Mouse (Mus musculus): ENCODE measurements around the gene Gdpd3. TPM values are rescaled to one million over a fixed set of nuclear protein-coding genes. Genes with fewer than 3 reads are reported as not detected.
"Not testable (repeated sequence)": the region's sequence is repeated elsewhere in the genome, so short reads cannot be mapped to it uniquely, and the experiment has no call there.

The Gdpd3 gene
- total RNA-seq, 2 experiments from 2014 or later, result 3.1 to 3.8 TPM

- intact Hi-C loops (cut with DNase I), result loop anchor here (2.0 to 5.0 kb wide), 2 partner anchors 15 to 347 kb away; no protein-coding TSS in a partner anchor
- DNase-seq, result no peak
These were observed 6.3 kb upstream of the Gdpd3 start for GRCm38 (mm10) chr7:126759672-126760390.

- peak; percentile 80 to 82 for DNase-seq
- intact Hi-C loops (cut with DNase I), result loop anchor here (2.0 kb wide), 1 partner anchor 14 kb away; no protein-coding TSS in a partner anchor
These were observed 5.7 kb upstream of the Gdpd3 start for GRCm38 (mm10) chr7:126760391-126760802.

GRCm38 (mm10) chr7:126760956-126761355 is 5.2 kb upstream of the Gdpd3 start:
- no peak for DNase-seq
- intact Hi-C loops (cut with DNase I), result loop anchor here (2.0 kb wide), 1 partner anchor 14 kb away; no protein-coding TSS in a partner anchor

GRCm38 (mm10) chr7:126761529-126762067 is 4.5 kb upstream of the Gdpd3 start:
- DNase-seq, result no peak
- intact Hi-C loops (cut with DNase I), result loop anchor here (2.0 kb wide), 1 partner anchor 13 kb away; no protein-coding TSS in a partner anchor

- intact Hi-C loops (cut with DNase I), result no loop called here
- DNase-seq, result no peak
These were observed 3.6 kb upstream of the Gdpd3 start for GRCm38 (mm10) chr7:126762471-126763008.

- intact Hi-C loops (cut with DNase I), result no loop called here
- DNase-seq, result no peak
These were observed 594 bp upstream of the Gdpd3 start for GRCm38 (mm10) chr7:126765540-126765939.

- DNase-seq, result no peak
- intact Hi-C loops (cut with DNase I), result no loop called here
These were observed 867 bp downstream of the Gdpd3 start for GRCm38 (mm10) chr7:126767001-126767400.

- DNase-seq, result no peak
- intact Hi-C loops (cut with DNase I), result no loop called here
These were observed 4.7 kb downstream of the Gdpd3 start for GRCm38 (mm10) chr7:126770784-126771183.

GRCm38 (mm10) chr7:126773351-126773750 is 7.2 kb downstream of the Gdpd3 start:
- no peak for DNase-seq
- intact Hi-C loops (cut with DNase I), result no loop called here

GRCm38 (mm10) chr7:126774463-126774862 is 8.3 kb downstream of the Gdpd3 start:
- no peak for DNase-seq
- intact Hi-C loops (cut with DNase I), result loop anchor here (2.0 kb wide), 1 partner anchor 14 kb away; no protein-coding TSS in a partner anchor

- intact Hi-C loops (cut with DNase I), result loop anchor here (2.0 kb wide), 1 partner anchor 15 kb away; no protein-coding TSS in a partner anchor
- DNase-seq, result no peak
These were observed 9.2 kb downstream of the Gdpd3 start for GRCm38 (mm10) chr7:126775185-126775977.

- intact Hi-C loops (cut with DNase I), result loop anchor here (2.0 kb wide), 1 partner anchor 15 kb away; no protein-coding TSS in a partner anchor
- no peak for DNase-seq
These were observed 9.8 kb downstream of the Gdpd3 start for GRCm38 (mm10) chr7:126775978-126776234.

- peak; percentile 97 for DNase-seq
- intact Hi-C loops (cut with DNase I), result no loop called here
These were observed 10.5 kb downstream of the Gdpd3 start, which contains the start of gene Ypel3 for GRCm38 (mm10) chr7:126776598-126777057. Ypel3 (plus strand) TSS chr7:126776955.

- DNase-seq, result no peak
- intact Hi-C loops (cut with DNase I), result no loop called here
These were observed 11.3 kb downstream of the Gdpd3 start for GRCm38 (mm10) chr7:126777476-126777875.

GRCm38 (mm10) chr7:126778147-126778546 is 12.0 kb downstream of the Gdpd3 start:
- no peak for DNase-seq
- intact Hi-C loops (cut with DNase I), result no loop called here

- DNase-seq; intact Hi-C loops (cut with DNase I): not testable (repeated sequence)
These were observed 13.0 kb downstream of the Gdpd3 start for GRCm38 (mm10) chr7:126779101-126779500.

GRCm38 (mm10) chr7:126779983-126780970 is 14.1 kb downstream of the Gdpd3 start:
- peak; percentile 89 to 93 for DNase-seq
- intact Hi-C loops (cut with DNase I), result no loop called here

GRCm38 (mm10) chr7:126780971-126781635 is 15.0 kb downstream of the Gdpd3 start, which contains the start of gene Tbx6:
Tbx6 (plus strand) TSS chr7:126781483.
- intact Hi-C loops (cut with DNase I), result no loop called here
- peak in 1 of 2 experiments; percentile 48 for DNase-seq

Measured in heart, postnatal 14 days (tissue).